Mouse (Mus musculus): ENCODE measurements at regions not wholly inside any gene's neighbourhood (a gene's known extent, or its start where the extent isn't known, plus 50 kb on each side); places are given as distances from the start of the nearest gene placed in this dataset.
"Not testable (repeated sequence)": the region's sequence is repeated elsewhere in the genome, so short reads cannot be mapped to it uniquely, and the experiment has no call there.

- no peak for DNase-seq (ENCODE audit: low spot score)
Measured at GRCm38 (mm10) chr13:115911524-115912459, 397.7 kb downstream of the Isl1 start.

GRCm38 (mm10) chr13:115910866-115911449 lies 398.5 kb downstream of the Isl1 start:
- DNase-seq (ENCODE audit: low spot score): no peak

GRCm38 (mm10) chr13:115880616-115881015 lies 428.9 kb downstream of the Isl1 start:
- DNase-seq (ENCODE audit: low spot score): no peak

- no peak for DNase-seq (ENCODE audit: low spot score)
Measured at GRCm38 (mm10) chr13:115860480-115860879, 449.0 kb downstream of the Isl1 start.

- no peak for DNase-seq (ENCODE audit: low spot score)
Measured at GRCm38 (mm10) chr13:115856632-115857031, 452.9 kb downstream of the Isl1 start.

GRCm38 (mm10) chr13:115852689-115853356 lies 456.7 kb downstream of the Isl1 start:
- DNase-seq (ENCODE audit: low spot score): no peak

GRCm38 (mm10) chr13:115843121-115843520 lies 466.4 kb downstream of the Isl1 start:
- no peak for DNase-seq (ENCODE audit: low spot score)

GRCm38 (mm10) chr13:115836203-115836768 lies 473.2 kb downstream of the Isl1 start:
- no peak for DNase-seq (ENCODE audit: low spot score)

- DNase-seq (ENCODE audit: low spot score): no peak
Measured at GRCm38 (mm10) chr13:115825191-115825590, 484.3 kb downstream of the Isl1 start.

- no peak for DNase-seq (ENCODE audit: low spot score)
Measured at GRCm38 (mm10) chr13:115822527-115822926, 487.0 kb downstream of the Isl1 start.

- no peak for DNase-seq (ENCODE audit: low spot score)
Measured at GRCm38 (mm10) chr13:115814211-115814610, 495.3 kb downstream of the Isl1 start.

- no peak for DNase-seq (ENCODE audit: low spot score)
Measured at GRCm38 (mm10) chr13:115799294-115799693, 510.2 kb downstream of the Isl1 start.

- DNase-seq (ENCODE audit: low spot score): no peak
Measured at GRCm38 (mm10) chr13:115751271-115751670, 558.2 kb downstream of the Isl1 start.

- not testable (repeated sequence) for DNase-seq (ENCODE audit: low spot score)
Measured at GRCm38 (mm10) chr13:115742080-115742479, 567.4 kb downstream of the Isl1 start.

- DNase-seq (ENCODE audit: low spot score): no peak
Measured at GRCm38 (mm10) chr13:115727986-115728385, 581.5 kb downstream of the Isl1 start.

GRCm38 (mm10) chr13:115725356-115725952 lies 584.0 kb downstream of the Isl1 start:
- DNase-seq (ENCODE audit: low spot score): no peak

GRCm38 (mm10) chr13:115719276-115719675 lies 590.2 kb downstream of the Isl1 start:
- DNase-seq (ENCODE audit: low spot score): no peak

GRCm38 (mm10) chr13:115718859-115719258 lies 590.6 kb downstream of the Isl1 start:
- no peak for DNase-seq (ENCODE audit: low spot score)

GRCm38 (mm10) chr13:115696197-115696596 lies 594.4 kb upstream of the Itga1 start:
- no peak for DNase-seq (ENCODE audit: low spot score)

- no peak for DNase-seq (ENCODE audit: low spot score)
Measured at GRCm38 (mm10) chr13:115687426-115687825, 585.7 kb upstream of the Itga1 start.

GRCm38 (mm10) chr13:115679591-115679990 lies 577.8 kb upstream of the Itga1 start:
- DNase-seq (ENCODE audit: low spot score): peak; percentile 0

- no peak for DNase-seq (ENCODE audit: low spot score)
Measured at GRCm38 (mm10) chr13:115676836-115677235, 575.1 kb upstream of the Itga1 start.
